ENCODE assay signal across 16 mouse cellular contexts in genomic region chr16:96629623-96630022, GRCm38 (mm10).
"Had no signal": no experiment of that assay in that cellular context is flagged by ENCODE, and none has a peak within 500 bp of the region (broad histone marks: within the 10 kb centered on the region; RNA-seq: fewer than 3 reads in every experiment).

No protein-coding gene starts in this region.

- H3K27me3 ChIP-seq: lung, embryonic 15.5 days; megakaryocyte, embryonic 14.5 days; midbrain, embryonic 12.5 days; neural tube, embryonic 12.5 days; stomach, embryonic 15.5 days had no signal

- H3K4me3 ChIP-seq: lung, embryonic 15.5 days; megakaryocyte, embryonic 14.5 days; midbrain, embryonic 12.5 days; neural tube, embryonic 12.5 days; stomach, embryonic 15.5 days had no signal

- DNase-seq: lung, adult 2 months; lung, postnatal 14 days; lung, postnatal 36 days; midbrain, embryonic 14.5 days; right cerebral cortex, postnatal 14 days; thymus, adult 2 months; thymus, postnatal 25 days; thymus, postnatal 4 days had no signal

- ATAC-seq: lung, postnatal 0 days had no signal

- H3K9me3 ChIP-seq: lung, embryonic 15.5 days; megakaryocyte, embryonic 14.5 days; midbrain, embryonic 12.5 days; neural tube, embryonic 12.5 days; stomach, embryonic 15.5 days had no signal

- H3K9ac ChIP-seq: lung, embryonic 15.5 days; midbrain, embryonic 12.5 days; neural tube, embryonic 12.5 days; stomach, embryonic 15.5 days had no signal

- H3K36me3 ChIP-seq: lung, embryonic 15.5 days; midbrain, embryonic 12.5 days; neural tube, embryonic 12.5 days; stomach, embryonic 15.5 days had no signal

- H3K4me1 ChIP-seq: lung, embryonic 15.5 days; megakaryocyte, embryonic 14.5 days; neural tube, embryonic 12.5 days; stomach, embryonic 15.5 days had no signal

- H3K27ac ChIP-seq: lung, embryonic 15.5 days; macrophage; midbrain, embryonic 12.5 days; neural tube, embryonic 12.5 days; stomach, embryonic 15.5 days; stomach, postnatal 0 days had no signal

- H3K4me2 ChIP-seq: lung, embryonic 15.5 days; midbrain, embryonic 12.5 days; neural tube, embryonic 12.5 days; stomach, embryonic 15.5 days had no signal
